Mouse (Mus musculus): ENCODE results near the gene Map2k5. TPM values are rescaled to one million over a fixed set of nuclear protein-coding genes. Genes with fewer than 3 reads are reported as not detected.

The Map2k5 gene
- polyA plus RNA-seq, 1 experiment: 15.3 TPM

DNA sequence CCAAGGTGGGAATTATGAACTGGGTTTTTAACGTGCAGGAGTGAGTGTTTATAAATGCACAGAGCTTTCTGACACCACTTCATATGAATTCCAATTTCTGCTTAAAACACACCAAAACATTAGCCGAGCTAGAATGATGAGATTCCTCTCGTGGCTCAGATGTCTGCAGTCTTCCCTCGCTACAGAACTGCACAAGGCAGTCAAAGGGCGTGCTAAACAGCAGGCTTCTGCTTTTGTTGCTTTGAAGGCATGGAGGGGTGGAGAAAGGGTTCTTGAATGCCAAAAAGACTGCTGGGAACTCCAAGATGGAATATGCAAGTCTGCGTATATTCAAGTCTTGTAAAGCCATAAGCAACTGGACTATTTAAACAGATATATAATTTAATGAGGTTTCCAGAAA, 38.4 kb downstream of the Map2k5 start:
- no peaks in the 10 kb centered on the region for H3K79me2 ChIP-seq (ENCODE audit: control insufficient read depth, insufficient read depth)
- no peak for TF ChIP-seq CEBPB (IDR thresholded peaks at IDR 0.05; ENCODE audit: low read depth)
- TF ChIP-seq FOSL1 (IDR thresholded peaks at IDR 0.05; ENCODE audit: insufficient read depth, low read length, poor library complexity, severe bottlenecking): no peak
- TF ChIP-seq MYOD1 (IDR thresholded peaks at IDR 0.05; ENCODE audit: control insufficient read depth, insufficient read length, low read depth): no peak
- H3K4me3 ChIP-seq (ENCODE audit: insufficient read depth, poor library complexity, severe bottlenecking): no peak overlapping the region
- no peaks in the 10 kb centered on the region for H3K79me3 ChIP-seq (ENCODE audit: low read depth)
- H3ac ChIP-seq (ENCODE audit: control insufficient read depth, insufficient read length, low read depth): no peak overlapping the region
- H3K27me3 ChIP-seq (ENCODE audit: control insufficient read depth, insufficient read depth, insufficient read length): no peaks in the 10 kb centered on the region
- peaks cover 4% of the 10 kb centered on the region for H3K36me3 ChIP-seq (ENCODE audit: control insufficient read depth, insufficient read depth)

- no peaks in the 10 kb centered on the region for H3K79me3 ChIP-seq (ENCODE audit: low read depth)
- TF ChIP-seq CEBPB (IDR thresholded peaks at IDR 0.05; ENCODE audit: low read depth): no peak
- TF ChIP-seq MYOG (IDR thresholded peaks at IDR 0.05; ENCODE audit: control insufficient read depth, extremely low read depth, insufficient read length): no peak
- TF ChIP-seq MAX (IDR thresholded peaks at IDR 0.05): no peak
- no peak for TF ChIP-seq USF1 (IDR thresholded peaks at IDR 0.05; ENCODE audit: low read depth)
- TF ChIP-seq CTCF (IDR thresholded peaks at IDR 0.05; ENCODE audit: control insufficient read depth, insufficient read depth, insufficient read length): no peak
- TF ChIP-seq MYOD1 (IDR thresholded peaks at IDR 0.05; ENCODE audit: control insufficient read depth, insufficient read length, low read depth): no peak
- no peak for TF ChIP-seq FOSL1 (IDR thresholded peaks at IDR 0.05; ENCODE audit: insufficient read depth, low read length, poor library complexity, severe bottlenecking)
- peaks cover 4% of the 10 kb centered on the region for H3K36me3 ChIP-seq (ENCODE audit: control insufficient read depth, insufficient read depth)
- no peaks in the 10 kb centered on the region for H3K27me3 ChIP-seq (ENCODE audit: control insufficient read depth, insufficient read depth, insufficient read length)
- no peak overlapping the region for H3ac ChIP-seq (ENCODE audit: control insufficient read depth, insufficient read length, low read depth)
- no peaks in the 10 kb centered on the region for H3K79me2 ChIP-seq (ENCODE audit: control insufficient read depth, insufficient read depth)
- H3K4me3 ChIP-seq (ENCODE audit: insufficient read depth, poor library complexity, severe bottlenecking): no peak overlapping the region
These were observed 39.0 kb downstream of the Map2k5 start for GRCm38 (mm10) chr9:63338716-63339115.

GRCm38 (mm10) chr9:63335816-63336215, 41.9 kb downstream of the Map2k5 start:
- no peak for TF ChIP-seq FOSL1 (IDR thresholded peaks at IDR 0.05; ENCODE audit: insufficient read depth, low read length, poor library complexity, severe bottlenecking)
- TF ChIP-seq MYOG (IDR thresholded peaks at IDR 0.05; ENCODE audit: control insufficient read depth, extremely low read depth, insufficient read length): no peak
- TF ChIP-seq MAX (IDR thresholded peaks at IDR 0.05): no peak
- TF ChIP-seq MYOD1 (IDR thresholded peaks at IDR 0.05; ENCODE audit: control insufficient read depth, insufficient read length, low read depth): no peak
- no peak for TF ChIP-seq USF1 (IDR thresholded peaks at IDR 0.05; ENCODE audit: low read depth)
- TF ChIP-seq CEBPB (IDR thresholded peaks at IDR 0.05; ENCODE audit: low read depth): no peak
- no peak for TF ChIP-seq CTCF (IDR thresholded peaks at IDR 0.05; ENCODE audit: control insufficient read depth, insufficient read depth, insufficient read length)
- H3K4me3 ChIP-seq (ENCODE audit: insufficient read depth, poor library complexity, severe bottlenecking): no peak overlapping the region
- H3K27me3 ChIP-seq (ENCODE audit: control insufficient read depth, insufficient read depth, insufficient read length): no peaks in the 10 kb centered on the region
- H3K79me2 ChIP-seq (ENCODE audit: control insufficient read depth, insufficient read depth): no peaks in the 10 kb centered on the region
- H3K79me3 ChIP-seq (ENCODE audit: low read depth): no peaks in the 10 kb centered on the region
- peaks cover 4% of the 10 kb centered on the region for H3K36me3 ChIP-seq (ENCODE audit: control insufficient read depth, insufficient read depth)
- no peak overlapping the region for H3ac ChIP-seq (ENCODE audit: control insufficient read depth, insufficient read length, low read depth)

GRCm38 (mm10) chr9:63333074-63333473, 44.6 kb downstream of the Map2k5 start:
- Histone ChIP-seq H3K79me3 (ENCODE audit: low read depth) (no peaks in the 10 kb centered on the region), H3K36me3 (ENCODE audit: control insufficient read depth, insufficient read depth) (peaks cover 11% of the 10 kb centered on the region), H3K4me3 (ENCODE audit: insufficient read depth, poor library complexity, severe bottlenecking) (no peak overlapping the region), H3K79me2 (ENCODE audit: control insufficient read depth, insufficient read depth) (no peaks in the 10 kb centered on the region), H3K27me3 (ENCODE audit: control insufficient read depth, insufficient read depth, insufficient read length) (no peaks in the 10 kb centered on the region), H3ac (ENCODE audit: control insufficient read depth, insufficient read length, low read depth) (no peak overlapping the region)
- TF ChIP-seq FOSL1 (IDR thresholded peaks at IDR 0.05; ENCODE audit: insufficient read depth, low read length, poor library complexity, severe bottlenecking) (no peak), MYOD1 (IDR thresholded peaks at IDR 0.05; ENCODE audit: control insufficient read depth, insufficient read length, low read depth) (no peak), MYOG (IDR thresholded peaks at IDR 0.05; ENCODE audit: control insufficient read depth, extremely low read depth, insufficient read length) (no peak), USF1 (IDR thresholded peaks at IDR 0.05; ENCODE audit: low read depth) (no peak), CEBPB (IDR thresholded peaks at IDR 0.05; ENCODE audit: low read depth) (no peak)

- H3K36me3 ChIP-seq (ENCODE audit: control insufficient read depth, insufficient read depth): peaks cover 11% of the 10 kb centered on the region
- no peak overlapping the region for H3K4me3 ChIP-seq (ENCODE audit: insufficient read depth, poor library complexity, severe bottlenecking)
- TF ChIP-seq USF1 (IDR thresholded peaks at IDR 0.05; ENCODE audit: low read depth): no peak
- no peak for TF ChIP-seq CTCF (IDR thresholded peaks at IDR 0.05; ENCODE audit: control insufficient read depth, insufficient read depth, insufficient read length)
- no peak for TF ChIP-seq CEBPB (IDR thresholded peaks at IDR 0.05; ENCODE audit: low read depth)
- TF ChIP-seq FOSL1 (IDR thresholded peaks at IDR 0.05; ENCODE audit: insufficient read depth, low read length, poor library complexity, severe bottlenecking): no peak
- no peak for TF ChIP-seq MAX (IDR thresholded peaks at IDR 0.05)
- TF ChIP-seq MYOD1 (IDR thresholded peaks at IDR 0.05; ENCODE audit: control insufficient read depth, insufficient read length, low read depth): no peak
- TF ChIP-seq MYOG (IDR thresholded peaks at IDR 0.05; ENCODE audit: control insufficient read depth, extremely low read depth, insufficient read length): no peak
- no peak overlapping the region for H3ac ChIP-seq (ENCODE audit: control insufficient read depth, insufficient read length, low read depth)
- H3K79me3 ChIP-seq (ENCODE audit: low read depth): no peaks in the 10 kb centered on the region
- H3K27me3 ChIP-seq (ENCODE audit: control insufficient read depth, insufficient read depth, insufficient read length): no peaks in the 10 kb centered on the region
- no peaks in the 10 kb centered on the region for H3K79me2 ChIP-seq (ENCODE audit: control insufficient read depth, insufficient read depth)
These were observed 46.5 kb downstream of the Map2k5 start for GRCm38 (mm10) chr9:63331246-63331645.

- TF ChIP-seq CTCF (IDR thresholded peaks at IDR 0.05; ENCODE audit: control insufficient read depth, insufficient read depth, insufficient read length): no peak
- H3K36me3 ChIP-seq (ENCODE audit: control insufficient read depth, insufficient read depth): peaks cover 7% of the 10 kb centered on the region
These were observed 48.6 kb downstream of the Map2k5 start for GRCm38 (mm10) chr9:63328958-63329685.

More at GRCm38 (mm10) chr9:63328958-63329685, 48.6 kb downstream of the Map2k5 start:
- H3K79me3 ChIP-seq (ENCODE audit: low read depth): no peaks in the 10 kb centered on the region
- no peak overlapping the region for H3K4me3 ChIP-seq (ENCODE audit: insufficient read depth, poor library complexity, severe bottlenecking)
- H3K27me3 ChIP-seq (ENCODE audit: control insufficient read depth, insufficient read depth, insufficient read length): no peaks in the 10 kb centered on the region
- no peak overlapping the region for H3ac ChIP-seq (ENCODE audit: control insufficient read depth, insufficient read length, low read depth)
- no peaks in the 10 kb centered on the region for H3K79me2 ChIP-seq (ENCODE audit: control insufficient read depth, insufficient read depth)
